Mouse (Mus musculus) T-helper 17 cell (primary cell): ENCODE measurements around the gene Olfr1357.

Experiments
- in situ Hi-C, 2 experiments: fragments of 300-600 bp; cut with MboI, MseI; formaldehyde crosslinking; loops; 1 replicate in 1 of 2; 2 replicates in 1 of 2; pipeline ENCODE4 v1.15.1; 2025; ENCODE audit warnings: high pct_unique_total_duplicates in 2 of 2

Gene Olfr1357

GRCm38 (mm10) chr10:78583939-78584338 is 33.9 kb downstream of the Olfr1357 start:
- in situ Hi-C loops: loop anchor here in 1 of 2 experiments (25.0 kb wide), 1 partner anchor 1278 kb away; the partner anchor contains the start of genes Plppr3, Prtn3 and Ptbp1

- in situ Hi-C loops: loop anchor here in 1 of 2 experiments (25.0 kb wide), 1 partner anchor 1279 kb away; the partner anchor contains the start of genes Plppr3, Prtn3 and Ptbp1
Observed at GRCm38 (mm10) chr10:78583347-78583746, 34.5 kb downstream of the Olfr1357 start.

GRCm38 (mm10) chr10:78581121-78581520 is 36.8 kb downstream of the Olfr1357 start:
- in situ Hi-C loops: loop anchor here in 1 of 2 experiments (25.0 kb wide), 1 partner anchor 1281 kb away; the partner anchor contains the start of genes Plppr3, Prtn3 and Ptbp1

- in situ Hi-C loops: loop anchor here (5.0 to 25.0 kb wide), 5 partner anchors 96 to 1284 kb away; partner anchors contain the start of genes Plppr3 (in 1 of the 2), Prtn3 (in 1 of the 2), Ptbp1 (in 1 of the 2) and Ube2g2 (in 1 of the 2)
Observed at GRCm38 (mm10) chr10:78578204-78578603, 39.7 kb downstream of the Olfr1357 start.

- in situ Hi-C loops: loop anchor here (5.0 to 25.0 kb wide), 5 partner anchors 94 to 1286 kb away; partner anchors contain the start of genes Plppr3 (in 1 of the 2), Prtn3 (in 1 of the 2), Ptbp1 (in 1 of the 2) and Ube2g2 (in 1 of the 2)
Observed at GRCm38 (mm10) chr10:78576435-78577184, 41.3 kb downstream of the Olfr1357 start.

- in situ Hi-C loops: loop anchor here (5.0 to 25.0 kb wide), 5 partner anchors 93 to 1287 kb away; partner anchors contain the start of genes Plppr3 (in 1 of the 2), Prtn3 (in 1 of the 2), Ptbp1 (in 1 of the 2) and Ube2g2 (in 1 of the 2)
Observed at GRCm38 (mm10) chr10:78575690-78576089, 42.2 kb downstream of the Olfr1357 start.

- in situ Hi-C loops: loop anchor here (5.0 to 25.0 kb wide), 5 partner anchors 93 to 1287 kb away; partner anchors contain the start of genes Plppr3 (in 1 of the 2), Prtn3 (in 1 of the 2), Ptbp1 (in 1 of the 2) and Ube2g2 (in 1 of the 2)
Observed at GRCm38 (mm10) chr10:78575105-78575632, 42.7 kb downstream of the Olfr1357 start.

- in situ Hi-C loops: loop anchor here (5.0 to 25.0 kb wide), 5 partner anchors 92 to 1288 kb away; partner anchors contain the start of genes Plppr3 (in 1 of the 2), Prtn3 (in 1 of the 2), Ptbp1 (in 1 of the 2) and Ube2g2 (in 1 of the 2)
Observed at GRCm38 (mm10) chr10:78574250-78575104, 43.4 kb downstream of the Olfr1357 start, which contains the start of gene Ilvbl. Ilvbl (plus strand) TSS chr10:78574346.

GRCm38 (mm10) chr10:78573226-78573625 is 44.6 kb downstream of the Olfr1357 start:
- in situ Hi-C loops: loop anchor here (10.0 kb wide), 3 partner anchors 588 to 1102 kb away; partner anchors contain the start of gene Ube2g2 (in 1 of the 2)

GRCm38 (mm10) chr10:78570897-78571296 is 47.0 kb downstream of the Olfr1357 start:
- in situ Hi-C loops: loop anchor here (10.0 kb wide), 3 partner anchors 586 to 1104 kb away; partner anchors contain the start of gene Ube2g2 (in 1 of the 2)

GRCm38 (mm10) chr10:78570416-78570815 is 47.5 kb downstream of the Olfr1357 start:
- in situ Hi-C loops: loop anchor here (10.0 kb wide), 3 partner anchors 586 to 1104 kb away; partner anchors contain the start of gene Ube2g2 (in 1 of the 2)

GRCm38 (mm10) chr10:78569686-78570085 is 48.2 kb downstream of the Olfr1357 start:
- in situ Hi-C loops: loop anchor here (10.0 kb wide), 3 partner anchors 585 to 1105 kb away; partner anchors contain the start of gene Ube2g2 (in 1 of the 2)

GRCm38 (mm10) chr10:78569191-78569590 is 48.7 kb downstream of the Olfr1357 start:
- in situ Hi-C loops: no loop called here

- in situ Hi-C loops: no loop called here
Observed at GRCm38 (mm10) chr10:78565070-78565469, 52.8 kb downstream of the Olfr1357 start.
